Mouse (Mus musculus): ENCODE results near the gene Cnn1. TPM values are rescaled to one million over a fixed set of nuclear protein-coding genes. Genes with fewer than 3 reads are reported as not detected.
"Not testable (repeated sequence)": the region's sequence is repeated elsewhere in the genome, so short reads cannot be mapped to it uniquely, and the experiment has no call there.

The Cnn1 gene
- polyA plus RNA-seq, 1 experiment = 0.55 TPM

GRCm38 (mm10) chr9:22149426-22150248 is 50.6 kb downstream of the Cnn1 start:
- TF ChIP-seq POLR2A (IDR thresholded peaks at IDR 0.05; ENCODE audit: borderline replicate concordance, extremely low read depth, insufficient read depth, insufficient read length, poor library complexity, severe bottlenecking) = no peak
- TF ChIP-seq CTCF (IDR thresholded peaks at IDR 0.05; ENCODE audit: borderline replicate concordance, extremely low read depth, insufficient read depth, insufficient read length) = no peak
- DNase-seq (ENCODE audit: low read depth) = no peak

GRCm38 (mm10) chr9:22150249-22150693 is 51.3 kb downstream of the Cnn1 start:
- not testable (repeated sequence) for DNase-seq (ENCODE audit: low read depth)

DNA sequence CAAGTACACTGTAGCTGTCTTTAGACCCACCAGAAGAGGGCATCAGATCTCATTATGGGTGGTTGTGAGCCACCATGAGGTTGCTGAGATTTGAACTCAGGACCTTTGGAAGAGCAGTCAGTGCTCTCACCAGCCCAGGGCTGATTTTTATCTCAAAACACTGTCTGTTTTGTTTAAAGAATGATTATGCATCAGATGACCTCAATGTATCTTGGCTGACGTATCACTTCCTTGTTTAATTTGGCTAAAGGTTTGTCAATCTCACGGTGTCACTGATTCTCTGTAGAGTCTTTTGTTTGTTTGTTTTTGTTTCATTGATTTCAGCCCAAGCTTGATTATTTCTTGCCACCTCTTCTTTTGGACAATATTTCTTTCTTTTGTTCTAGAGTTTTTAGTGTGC is 51.9 kb downstream of the Cnn1 start:
- no peak for DNase-seq (ENCODE audit: low read depth)
- TF ChIP-seq CTCF (IDR thresholded peaks at IDR 0.05; ENCODE audit: borderline replicate concordance, extremely low read depth, insufficient read depth, insufficient read length) = no peak
- no peak for TF ChIP-seq POLR2A (IDR thresholded peaks at IDR 0.05; ENCODE audit: borderline replicate concordance, extremely low read depth, insufficient read depth, insufficient read length, poor library complexity, severe bottlenecking)

- no peak for TF ChIP-seq POLR2A (IDR thresholded peaks at IDR 0.05; ENCODE audit: borderline replicate concordance, extremely low read depth, insufficient read depth, insufficient read length, poor library complexity, severe bottlenecking)
- TF ChIP-seq CTCF (IDR thresholded peaks at IDR 0.05; ENCODE audit: borderline replicate concordance, extremely low read depth, insufficient read depth, insufficient read length) = no peak
- DNase-seq (ENCODE audit: low read depth) = no peak
These were observed 54.8 kb downstream of the Cnn1 start for GRCm38 (mm10) chr9:22153810-22154209.

DNA sequence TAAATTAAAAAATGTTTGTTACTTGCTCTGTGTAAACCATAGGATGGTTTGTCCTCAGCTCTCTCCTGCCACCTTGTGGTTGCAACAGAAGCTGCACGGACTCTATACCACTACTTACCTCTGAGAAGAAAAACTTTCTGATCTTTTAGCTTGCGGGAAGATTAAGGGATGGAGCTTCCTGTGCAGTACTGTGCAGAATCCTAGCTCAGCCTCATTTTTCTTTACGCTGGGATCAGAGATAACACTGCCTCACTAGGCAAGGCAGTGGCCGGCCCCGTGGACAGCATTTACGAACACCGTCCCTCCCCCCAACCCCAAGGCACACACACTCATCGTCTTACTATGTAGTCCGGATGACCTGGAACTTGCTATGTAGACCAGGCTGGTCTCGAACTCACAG is 56.6 kb downstream of the Cnn1 start:
- DNase-seq (ENCODE audit: low read depth) = peak; percentile 86
- TF ChIP-seq CTCF (IDR thresholded peaks at IDR 0.05; ENCODE audit: borderline replicate concordance, extremely low read depth, insufficient read depth, insufficient read length) (peak; percentile 74; the same call in 1 of the 2 replicates), POLR2A (IDR thresholded peaks at IDR 0.05; ENCODE audit: borderline replicate concordance, extremely low read depth, insufficient read depth, insufficient read length, poor library complexity, severe bottlenecking) (no peak)

- DNase-seq (ENCODE audit: low read depth) = peak; percentile 99
- TF ChIP-seq CTCF (IDR thresholded peaks at IDR 0.05; ENCODE audit: borderline replicate concordance, extremely low read depth, insufficient read depth, insufficient read length) = peak; percentile 19; the same call in 1 of the 2 replicates
- TF ChIP-seq POLR2A (IDR thresholded peaks at IDR 0.05; ENCODE audit: borderline replicate concordance, extremely low read depth, insufficient read depth, insufficient read length, poor library complexity, severe bottlenecking) = peak; percentile 68; the same call in 1 of the 2 replicates
These were observed 57.7 kb downstream of the Cnn1 start, which contains the start of gene Pigyl for GRCm38 (mm10) chr9:22156497-22157245. Gene Pigyl, plus strand, starts transcription at chr9:22156846.

GRCm38 (mm10) chr9:22157516-22158265 is 58.7 kb downstream of the Cnn1 start:
- DNase-seq (ENCODE audit: low read depth) = peak; percentile 11

More at GRCm38 (mm10) chr9:22157516-22158265, 58.7 kb downstream of the Cnn1 start:
- no peak for TF ChIP-seq CTCF (IDR thresholded peaks at IDR 0.05; ENCODE audit: borderline replicate concordance, extremely low read depth, insufficient read depth, insufficient read length)
- TF ChIP-seq POLR2A (IDR thresholded peaks at IDR 0.05; ENCODE audit: borderline replicate concordance, extremely low read depth, insufficient read depth, insufficient read length, poor library complexity, severe bottlenecking) = no peak

Other genes with a start within 250 kb of the Cnn1 start
- gene Dock6, start 246.6 kb upstream of the Cnn1 start, polyA plus RNA-seq (2012; rRNA removed) = 53.6 and 59.4 TPM in 2 replicates
- 23.3 and 34.1 TPM in 2 replicates for gene Rab3d, start 181.0 kb upstream of the Cnn1 start, polyA plus RNA-seq (2012; rRNA removed)
- 15.7 and 16.1 TPM in 2 replicates for gene Ccdc159, start 171.7 kb upstream of the Cnn1 start, polyA plus RNA-seq (2012; rRNA removed)
- gene Tmem205, start 171.7 kb upstream of the Cnn1 start, polyA plus RNA-seq (2012; rRNA removed) = 28.6 and 46.8 TPM in 2 replicates
- gene Plppr2, start 162.2 kb upstream of the Cnn1 start, polyA plus RNA-seq (2012; rRNA removed) = 179 and 182 TPM in 2 replicates
- 7.3 and 8.7 TPM in 2 replicates for gene Swsap1, start 143.5 kb upstream of the Cnn1 start, polyA plus RNA-seq (2012; rRNA removed)
- gene Epor, start 135.7 kb upstream of the Cnn1 start, polyA plus RNA-seq (2012; rRNA removed) = 2.1 and 2.3 TPM in 2 replicates
- gene Rgl3, start 109.8 kb upstream of the Cnn1 start, polyA plus RNA-seq (2012; rRNA removed) = 1.8 and 2.3 TPM in 2 replicates
- gene Ccdc151, start 96.6 kb upstream of the Cnn1 start, polyA plus RNA-seq (2012; rRNA removed) = 5.2 and 6.7 TPM in 2 replicates
- 121 and 126 TPM in 2 replicates for gene Prkcsh, start 96.4 kb upstream of the Cnn1 start, polyA plus RNA-seq (2012; rRNA removed)
- gene Elavl3, start 47.2 kb upstream of the Cnn1 start, polyA plus RNA-seq (2012; rRNA removed) = 203 and 265 TPM in 2 replicates
- gene Gm49318, start 28.0 kb upstream of the Cnn1 start, polyA plus RNA-seq (2012; rRNA removed) = not detected in 2 replicates
- gene Zfp653, start 27.8 kb upstream of the Cnn1 start, polyA plus RNA-seq (2012; rRNA removed) = 49.1 and 62.1 TPM in 2 replicates
- 51.3 and 57.7 TPM in 2 replicates for gene Ecsit, start 13.8 kb upstream of the Cnn1 start, polyA plus RNA-seq (2012; rRNA removed)
- 138 and 193 TPM in 2 replicates for gene Elof1, start 18.0 kb downstream of the Cnn1 start, polyA plus RNA-seq (2012; rRNA removed)
- gene Acp5, start 36.5 kb downstream of the Cnn1 start, polyA plus RNA-seq (2012; rRNA removed) = 1.2 and 1.4 TPM in 2 replicates
- gene Pigyl, start 57.6 kb downstream of the Cnn1 start, polyA plus RNA-seq (2012; rRNA removed) = 62.4 and 82.8 TPM in 2 replicates
- 0.03 and 0.15 TPM in 2 replicates for gene Zfp872, start 88.9 kb downstream of the Cnn1 start, polyA plus RNA-seq (2012; rRNA removed)
- 6.2 and 8.6 TPM in 2 replicates for gene Zfp809, start 126.5 kb downstream of the Cnn1 start, polyA plus RNA-seq (2012; rRNA removed)
- gene Zfp599, start 160.7 kb downstream of the Cnn1 start, polyA plus RNA-seq (2012; rRNA removed) = 3.8 and 4.5 TPM in 2 replicates
- gene Zfp810, start 208.4 kb downstream of the Cnn1 start, polyA plus RNA-seq (2012; rRNA removed) = 36.4 and 37.1 TPM in 2 replicates